Mouse (Mus musculus) myocyte (in vitro differentiated cells): Measurements from ENCODE around the gene Lypd6b.

ENCODE experiments used
- E2F4 ChIP-seq: IDR thresholded peaks from one replicate; pipeline ENCODE4 v1.6.1; 2011; ENCODE audit warnings: mild to moderate bottlenecking, control low read depth, moderate library complexity; ENCODE audit not compliant: insufficient read depth
- MAX ChIP-seq: IDR thresholded peaks from one replicate; pipeline ENCODE4 v1.6.1; 2011; ENCODE audit warnings: low read depth, mild to moderate bottlenecking, control low read depth
- MYOD1 ChIP-seq, 3 experiments: IDR thresholded peaks; one replicate each; pipeline ENCODE4 v1.6.1; 2011; ENCODE audit warnings: control low read depth in 2 of 3, low read depth in 2 of 3, mild to moderate bottlenecking in 2 of 3, moderate library complexity in 1 of 3; ENCODE audit not compliant: insufficient read length in 2 of 3, control insufficient read depth in 1 of 3
- POLR2A ChIP-seq: IDR thresholded peaks from one replicate; pipeline ENCODE4 v1.6.1; 2011; ENCODE audit warnings: low read depth, mild to moderate bottlenecking, control low read depth, moderate library complexity; ENCODE audit not compliant: insufficient read length
- POLR2AphosphoS2 ChIP-seq: IDR thresholded peaks from one replicate; pipeline ENCODE4 v1.6.1; 2011; ENCODE audit warnings: low read depth, control low read depth; ENCODE audit not compliant: insufficient read length
- TCF3 ChIP-seq: IDR thresholded peaks from one replicate; pipeline ENCODE4 v1.6.1; 2011; ENCODE audit warnings: low read depth, control low read depth; ENCODE audit not compliant: insufficient read length
- USF1 ChIP-seq: IDR thresholded peaks from one replicate; pipeline ENCODE4 v1.6.1; 2011; ENCODE audit warnings: low read depth, mild to moderate bottlenecking, control low read depth, moderate library complexity

DNA sequence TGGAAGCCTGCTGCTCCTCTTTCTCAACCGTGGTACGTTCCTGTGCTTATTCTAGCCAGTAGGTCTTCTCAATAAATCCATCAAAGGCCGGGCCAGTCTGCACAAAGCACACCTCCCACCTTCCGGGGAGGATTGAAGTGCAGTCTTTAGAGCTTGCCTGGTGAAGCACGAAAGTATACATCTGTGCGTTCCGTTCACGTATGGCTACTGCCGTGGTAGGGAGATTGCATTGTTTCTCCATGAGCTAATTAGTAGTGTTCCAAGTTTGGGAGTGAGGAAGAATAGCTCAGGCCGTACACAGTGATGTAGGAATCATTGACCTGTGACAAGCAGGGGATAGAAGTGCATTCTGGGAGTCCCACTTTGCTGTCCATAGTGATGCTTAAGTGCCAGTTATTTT lies 130.0 kb downstream of the Lypd6b start:
- TF ChIP-seq POLR2A (no peak), MAX (no peak), USF1 (no peak), TCF3 (no peak), POLR2AphosphoS2 (no peak), E2F4 (no peak), MYOD1 (IDR thresholded peaks at IDR 0.05; ENCODE audit: control insufficient read depth in 1 of 3, insufficient read length in 2 of 3, low read depth in 2 of 3) (no peak)
